Mouse (Mus musculus): Measurements from ENCODE around the gene Trappc2l. TPM values are rescaled to one million over a fixed set of nuclear protein-coding genes. Genes with fewer than 3 reads are reported as not detected.
A peak's percentile ranks its signal among the peaks of the same experiment; 100 is the strongest.

Gene Trappc2l
- polyA plus RNA-seq, 1 experiment: 95.7 TPM

GRCm38 (mm10) chr8:122574264-122574663, 37.2 kb upstream of the Trappc2l start:
- Histone ChIP-seq H3K4me2 (ENCODE audit: low read depth) (no peak overlapping the region), H3K79me2 (ENCODE audit: control insufficient read depth, insufficient read depth) (peaks cover 20% of the 10 kb centered on the region), H3K27me3 (ENCODE audit: control insufficient read depth, insufficient read depth, insufficient read length) (no peaks in the 10 kb centered on the region), H3ac (ENCODE audit: control insufficient read depth, insufficient read length) (no peak overlapping the region), H3K36me3 (ENCODE audit: control insufficient read depth, insufficient read depth) (peaks cover 7% of the 10 kb centered on the region), H3K4me3 (no peak overlapping the region)
- TF ChIP-seq POLR2A (IDR thresholded peaks at IDR 0.05; ENCODE audit: insufficient read length, low read depth) (no peak), USF1 (IDR thresholded peaks at IDR 0.05; ENCODE audit: low read depth) (no peak)

GRCm38 (mm10) chr8:122574667-122575251, 36.7 kb upstream of the Trappc2l start:
- Histone ChIP-seq H3K4me2 (ENCODE audit: low read depth) (no peak overlapping the region), H3K79me2 (ENCODE audit: control insufficient read depth, insufficient read depth) (peaks cover 16% of the 10 kb centered on the region), H3K36me3 (ENCODE audit: control insufficient read depth, insufficient read depth) (peaks cover 5% of the 10 kb centered on the region), H3K27me3 (ENCODE audit: control insufficient read depth, insufficient read depth, insufficient read length) (no peaks in the 10 kb centered on the region), H3K4me3 (peak overlapping the region; percentile 45), H3ac (ENCODE audit: control insufficient read depth, insufficient read length) (no peak overlapping the region)
- peak; percentile 15 for TF ChIP-seq POLR2AphosphoS2 (IDR thresholded peaks at IDR 0.05; ENCODE audit: insufficient read length, low read depth)
- no peak for TF ChIP-seq TCF3 (IDR thresholded peaks at IDR 0.05; ENCODE audit: insufficient read length, low read depth)
- TF ChIP-seq E2F4 (IDR thresholded peaks at IDR 0.05; ENCODE audit: insufficient read depth): no peak

- TF ChIP-seq TCF12 (IDR thresholded peaks at IDR 0.05; ENCODE audit: insufficient read depth, poor library complexity, severe bottlenecking) (no peak), POLR2A (IDR thresholded peaks at IDR 0.05; ENCODE audit: insufficient read length, low read depth) (no peak), TCF3 (IDR thresholded peaks at IDR 0.05; ENCODE audit: insufficient read length, low read depth) (no peak), POLR2AphosphoS2 (IDR thresholded peaks at IDR 0.05; ENCODE audit: insufficient read length, low read depth) (no peak)
- Histone ChIP-seq H3K4me2 (ENCODE audit: low read depth) (peak overlapping the region; percentile 84), H3K79me2 (ENCODE audit: control insufficient read depth, insufficient read depth) (peaks cover 11% of the 10 kb centered on the region), H3ac (ENCODE audit: control insufficient read depth, insufficient read length) (no peak overlapping the region), H3K36me3 (ENCODE audit: control insufficient read depth, insufficient read depth) (peaks cover 3% of the 10 kb centered on the region), H3K4me3 (peak overlapping the region; percentile 45), H3K27me3 (ENCODE audit: control insufficient read depth, insufficient read depth, insufficient read length) (no peaks in the 10 kb centered on the region)
Measured at GRCm38 (mm10) chr8:122575286-122575685, 36.2 kb upstream of the Trappc2l start.

GRCm38 (mm10) chr8:122575735-122576647, 35.4 kb upstream of the Trappc2l start:
- Histone ChIP-seq H3K27me3 (ENCODE audit: control insufficient read depth, insufficient read depth, insufficient read length) (no peaks in the 10 kb centered on the region), H3K4me3 (peak overlapping the region; percentile 45), H3ac (ENCODE audit: control insufficient read depth, insufficient read length) (peak overlapping the region; percentile 69), H3K79me2 (ENCODE audit: control insufficient read depth, insufficient read depth) (peaks cover 11% of the 10 kb centered on the region), H3K4me2 (ENCODE audit: low read depth) (peak overlapping the region; percentile 84), H3K36me3 (ENCODE audit: control insufficient read depth, insufficient read depth) (peaks cover 3% of the 10 kb centered on the region)
- TF ChIP-seq TCF12 (IDR thresholded peaks at IDR 0.05; ENCODE audit: insufficient read depth, poor library complexity, severe bottlenecking) (no peak), CEBPB (IDR thresholded peaks at IDR 0.05; ENCODE audit: insufficient read depth, poor library complexity, severe bottlenecking) (no peak), USF1 (IDR thresholded peaks at IDR 0.05; ENCODE audit: low read depth) (no peak), TCF3 (IDR thresholded peaks at IDR 0.05; ENCODE audit: insufficient read length, low read depth) (no peak), REST (IDR thresholded peaks at IDR 0.05; ENCODE audit: insufficient read depth, insufficient read length) (no peak), E2F4 (IDR thresholded peaks at IDR 0.05; ENCODE audit: insufficient read depth) (no peak), MAX (IDR thresholded peaks at IDR 0.05; ENCODE audit: low read depth) (no peak), MYOD1 (IDR thresholded peaks at IDR 0.05; ENCODE audit: control insufficient read depth in 1 of 3, insufficient read length in 2 of 3, low read depth in 2 of 3) (no peak), MYOG (IDR thresholded peaks at IDR 0.05; ENCODE audit: control insufficient read depth in 1 of 3, insufficient read depth in 1 of 3, insufficient read length in 2 of 3, low read depth in 2 of 3) (no peak), POLR2AphosphoS2 (IDR thresholded peaks at IDR 0.05; ENCODE audit: insufficient read length, low read depth) (no peak), SRF (IDR thresholded peaks at IDR 0.05; ENCODE audit: control insufficient read depth, insufficient read length, low read depth) (no peak), POLR2A (IDR thresholded peaks at IDR 0.05; ENCODE audit: insufficient read length, low read depth) (no peak)

- H3K36me3 ChIP-seq (ENCODE audit: control insufficient read depth, insufficient read depth): peaks cover 3% of the 10 kb centered on the region
- TF ChIP-seq POLR2AphosphoS2 (IDR thresholded peaks at IDR 0.05; ENCODE audit: insufficient read length, low read depth): peak; percentile 93
- peak; percentile 77 for TF ChIP-seq POLR2A (IDR thresholded peaks at IDR 0.05; ENCODE audit: insufficient read length, low read depth)
- no peak for TF ChIP-seq CEBPB (IDR thresholded peaks at IDR 0.05; ENCODE audit: insufficient read depth, poor library complexity, severe bottlenecking)
- no peak for TF ChIP-seq TCF12 (IDR thresholded peaks at IDR 0.05; ENCODE audit: insufficient read depth, poor library complexity, severe bottlenecking)
- no peak for TF ChIP-seq E2F4 (IDR thresholded peaks at IDR 0.05; ENCODE audit: insufficient read depth)
- TF ChIP-seq MYOG (IDR thresholded peaks at IDR 0.05; ENCODE audit: control insufficient read depth in 1 of 3, insufficient read depth in 1 of 3, insufficient read length in 2 of 3, low read depth in 2 of 3): no peak
- peak; percentile 4 for TF ChIP-seq REST (IDR thresholded peaks at IDR 0.05; ENCODE audit: insufficient read depth, insufficient read length)
- H3K4me2 ChIP-seq (ENCODE audit: low read depth): peak within 1 kb of the TSS; percentile 84
- H3K4me3 ChIP-seq: peak within 1 kb of the TSS; percentile 45
- peaks cover 11% of the 10 kb centered on the region for H3K79me2 ChIP-seq (ENCODE audit: control insufficient read depth, insufficient read depth)
- H3K27me3 ChIP-seq (ENCODE audit: control insufficient read depth, insufficient read depth, insufficient read length): no peaks in the 10 kb centered on the region
- peak within 1 kb of the TSS; percentile 69 for H3ac ChIP-seq (ENCODE audit: control insufficient read depth, insufficient read length)
Measured at GRCm38 (mm10) chr8:122576648-122577022, 34.8 kb upstream of the Trappc2l start, which contains the start of gene Aprt. Gene Aprt (minus strand): TSS chr8:122576909.

Measured in myocyte (in vitro differentiated cells).